Mouse (Mus musculus) olfactory bulb, adult 2 months (tissue): ENCODE results near the gene Skida1. TPM values are rescaled to one million over a fixed set of nuclear protein-coding genes. Genes with fewer than 3 reads are reported as not detected.
"Not testable (repeated sequence)": the region's sequence is repeated elsewhere in the genome, so short reads cannot be mapped to it uniquely, and the experiment has no call there.

Source experiments
- H3K27ac ChIP-seq: fragments of 200-500 bp; 2 replicates; pipeline ENCODE4 v1.5.1; 2012; ENCODE audit warnings: low read depth, low read length; ENCODE audit not compliant: insufficient read depth
- H3K4me1 ChIP-seq: fragments of 200-500 bp; 2 replicates; pipeline ENCODE4 v1.6.1; 2012; ENCODE audit warnings: low read length; ENCODE audit not compliant: control insufficient read depth, insufficient read depth
- H3K4me3 ChIP-seq: fragments of 200-500 bp; 2 replicates; pipeline ENCODE4 v1.5.1; 2012; ENCODE audit warnings: mild to moderate bottlenecking, low read depth, low read length, moderate library complexity; ENCODE audit not compliant: insufficient read depth
- CTCF ChIP-seq: fragments of 200-500 bp; IDR thresholded peaks from 2 replicates; pipeline ENCODE4 v1.5.1; 2012; ENCODE audit warnings: low read depth, mild to moderate bottlenecking, low read length, moderate library complexity; ENCODE audit not compliant: insufficient read depth
- POLR2A ChIP-seq: fragments of 200-500 bp; IDR thresholded peaks from 2 replicates; pipeline ENCODE4 v1.6.1; 2012; ENCODE audit warnings: mild to moderate bottlenecking, low read depth, low read length, moderate library complexity; ENCODE audit not compliant: insufficient read depth
- WGBS: fragments of 180-500 bp; shearing (Covaris S2); methylation state at CpG from one replicate; pipeline ENCODE4 v1.1.7; 2018; 5-methylcytosine and 5-hydroxymethylcytosine counted together
- polyA plus RNA-seq: library from polyadenylated mRNA; stranded (reverse); fragments of >200 nt; gene quantifications from 2 replicates; pipeline ENCODE4 v1.2.4, GENCODE M21; 2012; ENCODE audit warnings: low replicate concordance; ENCODE audit not compliant: missing spikeins, insufficient read depth, insufficient read length

Skida1 gene
- polyA plus RNA-seq, result not detected in 2 replicates

DNA sequence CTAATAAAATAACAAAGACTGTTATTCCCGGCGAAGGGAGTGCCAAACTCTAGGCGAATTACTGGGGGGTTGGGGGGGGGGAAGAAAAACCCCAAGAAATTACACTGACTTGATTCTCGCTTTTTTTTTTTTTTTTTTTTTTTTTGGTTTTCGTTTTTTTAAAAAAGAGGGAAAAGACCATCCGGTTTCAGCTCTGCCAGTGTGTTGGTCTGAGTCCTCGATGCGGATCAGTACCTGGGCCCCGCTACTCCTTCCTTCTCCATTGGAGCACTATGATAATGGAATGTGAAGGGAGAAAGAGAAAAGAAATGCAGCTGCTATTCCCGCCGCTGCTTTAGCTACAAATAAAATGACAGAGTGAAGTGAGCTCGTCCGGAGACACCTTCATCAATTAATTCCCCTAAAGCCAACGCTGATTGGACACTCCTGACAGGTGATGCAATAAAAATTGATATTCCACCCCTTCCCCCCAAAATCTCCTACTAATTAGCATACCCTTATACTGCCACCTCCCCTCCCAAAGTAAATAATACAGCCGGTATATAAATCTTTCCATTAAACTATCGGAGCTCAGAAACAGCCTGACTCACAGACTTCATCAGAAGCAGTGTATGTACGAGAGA lies at the start of gene Skida1:
Gene Skida1 (minus strand): TSS at position 599 of the 623 bp plus-strand sequence.
- H3K4me3 ChIP-seq, result peak within 1 kb of the TSS; percentile 62
- 9% methylated on average over 17 of the region's 17 CpGs for WGBS
- H3K27ac ChIP-seq, result peak within 1 kb of the TSS; percentile 93
- TF ChIP-seq POLR2A (no peak), CTCF (no peak)
- H3K4me1 ChIP-seq, result peaks cover 4% of the 10 kb centered on the region; the same call in 1 of the 2 replicates

DNA sequence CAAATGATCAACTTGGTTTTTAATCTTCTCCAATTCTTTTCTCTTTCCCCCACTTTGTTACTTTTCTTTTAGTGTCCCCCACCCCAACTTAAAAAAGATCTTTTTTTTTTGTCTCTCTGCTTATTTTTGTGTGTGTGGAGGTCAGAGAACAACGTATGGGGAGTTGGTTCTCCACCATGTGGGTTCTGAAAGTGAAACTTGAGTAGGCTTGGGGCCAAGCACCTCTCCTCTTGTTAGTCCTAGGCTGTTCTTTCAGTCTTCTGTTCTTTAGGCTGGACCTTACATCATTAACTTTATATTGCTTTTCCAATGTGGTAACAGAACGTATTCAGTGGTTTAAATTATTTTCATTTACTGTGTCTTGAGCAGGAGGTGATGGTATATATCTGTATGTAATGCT lies 47.0 kb upstream of the Skida1 start:
- H3K4me3 ChIP-seq, result no peak overlapping the region
- TF ChIP-seq CTCF (no peak), POLR2A (no peak)
- H3K27ac ChIP-seq, result no peak overlapping the region
- peaks cover 6% of the 10 kb centered on the region; the same call in 1 of the 2 replicates for H3K4me1 ChIP-seq
- 71% methylated on average over 2 of the region's 2 CpGs for WGBS

- H3K4me3 ChIP-seq, result no peak overlapping the region
- peaks cover 6% of the 10 kb centered on the region; the same call in 1 of the 2 replicates for H3K4me1 ChIP-seq
- no peak overlapping the region for H3K27ac ChIP-seq
- TF ChIP-seq POLR2A (no peak), CTCF (no peak)
These were observed 45.5 kb upstream of the Skida1 start for GRCm38 (mm10) chr2:18094319-18094718.

GRCm38 (mm10) chr2:18093858-18094257 lies 45.0 kb upstream of the Skida1 start:
- H3K27ac ChIP-seq, result no peak overlapping the region
- peaks cover 6% of the 10 kb centered on the region; the same call in 1 of the 2 replicates for H3K4me1 ChIP-seq
- no peak for TF ChIP-seq POLR2A
- TF ChIP-seq CTCF, result no peak
- H3K4me3 ChIP-seq, result no peak overlapping the region
- WGBS, result 94% methylated on average over 1 of the region's 1 CpGs

GRCm38 (mm10) chr2:18087695-18088094 lies 38.8 kb upstream of the Skida1 start:
- WGBS, result 96% methylated on average over 3 of the region's 3 CpGs
- H3K4me3 ChIP-seq, H3K27ac ChIP-seq, H3K4me1 ChIP-seq: not testable (repeated sequence)

GRCm38 (mm10) chr2:18080182-18080860 lies 31.5 kb upstream of the Skida1 start:
- no peak overlapping the region for H3K27ac ChIP-seq
- TF ChIP-seq CTCF (no peak), POLR2A (no peak)
- no peaks in the 10 kb centered on the region for H3K4me1 ChIP-seq
- 86% methylated on average over 2 of the region's 2 CpGs for WGBS
- H3K4me3 ChIP-seq, result no peak overlapping the region

DNA sequence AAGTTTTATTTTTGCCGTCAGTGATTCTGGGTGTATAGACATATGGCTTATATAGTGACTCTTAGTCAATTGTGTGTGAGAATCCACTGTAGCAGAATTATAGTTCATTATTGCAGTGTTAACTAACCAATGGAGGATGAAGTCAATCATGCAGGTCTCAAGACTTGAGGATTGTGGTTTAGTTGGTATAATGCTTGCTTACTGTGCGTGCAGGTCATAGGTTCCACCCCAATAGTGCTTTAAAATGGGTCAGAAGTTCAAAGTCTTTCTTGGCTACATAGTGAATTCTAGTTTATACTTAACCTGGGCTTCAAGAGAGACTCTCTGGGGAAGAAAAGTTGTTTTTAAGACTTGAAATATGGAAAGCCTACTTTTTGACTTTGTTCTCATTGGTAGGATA lies 23.1 kb upstream of the Skida1 start:
- no peak overlapping the region for H3K4me3 ChIP-seq
- TF ChIP-seq CTCF (no peak), POLR2A (no peak)
- no peak overlapping the region for H3K27ac ChIP-seq
- 91% methylated on average over 2 of the region's 2 CpGs for WGBS
- no peaks in the 10 kb centered on the region for H3K4me1 ChIP-seq

DNA sequence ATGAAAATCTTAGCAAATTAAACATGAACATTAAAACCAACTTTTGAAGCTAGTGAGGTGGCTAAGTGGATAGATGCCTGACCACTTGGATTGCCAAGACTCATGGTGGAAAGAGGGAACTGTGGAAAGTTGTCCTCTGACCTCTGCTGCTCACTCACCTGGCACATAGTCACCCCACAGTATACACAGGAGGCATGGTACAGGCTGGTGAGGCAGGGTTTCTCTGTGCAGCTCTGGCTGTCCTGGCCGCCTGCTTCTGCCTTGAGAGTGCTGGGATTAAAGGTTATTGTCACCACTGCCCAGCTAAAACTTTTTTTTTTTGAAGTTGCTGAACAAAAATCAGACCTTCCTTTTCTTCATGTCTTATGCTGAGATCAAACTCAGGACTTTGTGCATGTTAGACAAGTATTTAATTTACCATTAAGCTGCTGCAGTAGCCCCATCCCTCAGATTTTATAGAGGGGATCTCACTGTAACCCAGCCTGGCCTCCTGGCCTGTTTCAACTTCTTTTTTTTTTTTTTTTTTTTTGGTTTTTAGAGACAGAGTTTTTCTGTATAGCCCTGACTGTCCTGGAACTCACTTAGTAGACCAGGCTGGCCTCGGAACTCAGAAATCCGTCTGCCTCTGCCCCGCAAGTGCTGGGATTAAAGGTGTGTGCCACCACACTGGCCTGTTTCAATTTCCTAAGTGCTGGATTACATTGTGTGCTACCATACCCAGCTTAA lies 19.4 kb upstream of the Skida1 start:
- Histone ChIP-seq H3K4me1 (peaks cover 5% of the 10 kb centered on the region), H3K4me3 (no peak overlapping the region), H3K27ac (no peak overlapping the region)
- 92% methylated on average over 4 of the region's 4 CpGs for WGBS
- TF ChIP-seq POLR2A (no peak), CTCF (no peak)

GRCm38 (mm10) chr2:18066436-18066835 lies 17.6 kb upstream of the Skida1 start:
- no peak for TF ChIP-seq CTCF
- no peak for TF ChIP-seq POLR2A
- Histone ChIP-seq H3K27ac (no peak overlapping the region), H3K4me3 (no peak overlapping the region), H3K4me1 (peaks cover 5% of the 10 kb centered on the region)
